Mouse (Mus musculus) olfactory bulb, adult 2 months (tissue): ENCODE measurements around the gene Cfap70.

ENCODE experiments used
- CTCF ChIP-seq: fragments of 200-500 bp; IDR thresholded peaks from 2 replicates; pipeline ENCODE4 v1.5.1; 2012; ENCODE audit warnings: low read depth, mild to moderate bottlenecking, low read length, moderate library complexity; ENCODE audit not compliant: insufficient read depth
- POLR2A ChIP-seq: fragments of 200-500 bp; IDR thresholded peaks from 2 replicates; pipeline ENCODE4 v1.6.1; 2012; ENCODE audit warnings: mild to moderate bottlenecking, low read depth, low read length, moderate library complexity; ENCODE audit not compliant: insufficient read depth

DNA sequence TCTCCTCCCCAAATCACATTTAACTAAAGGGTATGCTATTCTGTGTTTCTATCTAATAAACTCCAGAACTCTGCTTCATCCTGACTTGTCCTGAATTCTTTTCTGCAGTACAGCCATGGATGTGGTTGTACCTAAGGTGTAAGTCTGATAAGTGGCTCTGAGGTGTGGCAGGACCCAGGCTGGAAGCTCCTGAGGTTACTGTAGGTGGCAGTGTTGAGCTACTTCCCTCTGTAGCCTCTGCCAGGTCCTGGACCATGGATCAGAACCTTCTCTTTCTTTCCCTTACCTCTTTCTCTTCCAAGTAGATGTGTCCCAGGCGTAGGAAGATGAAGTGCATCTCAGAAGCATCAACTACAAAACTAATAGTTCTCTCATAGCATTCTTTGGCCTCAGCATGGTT is 52.0 kb downstream of the Cfap70 start:
- TF ChIP-seq POLR2A (no peak), CTCF (no peak)
